Mouse (Mus musculus): ENCODE data around the gene Slc25a21.

GRCm38 (mm10) chr12:57227776-57228175, 30.5 kb upstream of the Slc25a21 start:
- TF ChIP-seq CTCF (IDR thresholded peaks at IDR 0.05; ENCODE audit: extremely low read depth, insufficient read length, insufficient replicate concordance, low read depth, low read length) = no peak
- no peak for TF ChIP-seq POLR2A (IDR thresholded peaks at IDR 0.05; ENCODE audit: low read depth, low read length)
